Mouse (Mus musculus): ENCODE results near the gene Ern1. TPM values are rescaled to one million over a fixed set of nuclear protein-coding genes. Genes with fewer than 3 reads are reported as not detected.

Gene Ern1
- polyA plus RNA-seq, 2 experiments: 6.4 to 12.5 TPM

DNA sequence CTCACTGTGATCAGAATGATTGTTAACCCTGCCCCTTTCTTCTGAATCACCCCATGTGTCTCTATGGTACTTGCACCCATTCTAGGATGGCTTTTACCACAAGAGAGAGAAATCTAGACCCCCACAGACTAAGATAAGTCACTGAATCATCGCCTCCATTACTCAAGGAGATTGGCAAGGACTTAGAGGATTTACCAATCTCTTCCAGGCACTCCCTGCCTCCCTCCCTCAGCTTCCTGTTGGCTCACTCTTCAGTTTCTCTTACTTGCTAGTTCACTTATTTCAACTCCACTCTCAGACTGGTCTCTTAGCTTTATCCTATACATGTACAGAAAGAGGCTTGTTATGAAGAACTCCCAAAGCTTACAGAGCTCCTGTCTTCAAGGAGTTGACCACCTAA lies 12.3 kb downstream of the Ern1 start:
- Histone ChIP-seq H3K4me1 (ENCODE audit: control insufficient read depth, insufficient read depth, low read length) (0 out of 2 replicates have a peak, but pooled peaks cover 5% of the 10 kb centered on the region), H3K4me3 (replicated peaks; ENCODE audit: low read length) (no peak overlapping the region), H3K27ac (replicated peaks; ENCODE audit: low read depth, low read length) (no peak overlapping the region), H3K4me2 (replicated peaks; ENCODE audit: low read depth, low read length, severe bottlenecking) (no peak overlapping the region), H3K36me3 (ENCODE audit: control insufficient read depth, insufficient read depth, low read length) (no peaks in the 10 kb centered on the region), H3K9ac (ENCODE audit: low read depth, low read length, severe bottlenecking) (no peak overlapping the region), H3K9me3 (ENCODE audit: control insufficient read depth, low read length) (no peaks in the 10 kb centered on the region), H3K27me3 (ENCODE audit: control insufficient read depth, insufficient read depth, low read length) (no peaks in the 10 kb centered on the region)
- WGBS: 89% methylated on average over 1 of the region's 1 CpGs
- DNase-seq (ENCODE audit: low spot score): no peak
- no peak for ATAC-seq (ENCODE audit: low FRiP score, low read depth)
- no peak for TF ChIP-seq POLR2A (IDR thresholded peaks at IDR 0.05; ENCODE audit: borderline replicate concordance, extremely low read depth, insufficient read depth, insufficient read length)

DNA sequence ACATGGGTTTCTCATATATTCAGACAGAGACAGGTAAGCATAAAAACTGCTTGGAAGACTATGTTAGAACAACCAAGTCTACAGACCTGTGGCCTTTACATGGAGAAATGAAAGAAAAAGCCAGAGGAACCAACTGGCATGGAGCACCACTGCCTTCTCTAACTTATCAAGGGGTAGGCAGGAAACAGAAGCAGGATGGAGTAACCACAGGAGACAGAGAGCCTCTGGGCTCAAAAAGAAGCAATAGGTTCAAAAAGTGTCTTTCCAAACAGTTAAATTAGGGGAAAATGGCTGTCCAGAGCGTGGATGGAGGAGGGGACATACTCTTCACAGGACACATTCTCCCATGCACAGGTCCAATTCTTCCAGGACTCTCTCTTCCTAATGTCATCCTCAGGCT lies 16.0 kb downstream of the Ern1 start:
- Histone ChIP-seq H3K27me3 (ENCODE audit: control insufficient read depth, insufficient read depth, low read length) (no peaks in the 10 kb centered on the region), H3K9me3 (ENCODE audit: control insufficient read depth, low read length) (no peaks in the 10 kb centered on the region), H3K4me3 (replicated peaks; ENCODE audit: low read length) (no peak overlapping the region), H3K36me3 (ENCODE audit: control insufficient read depth, insufficient read depth, low read length) (no peaks in the 10 kb centered on the region), H3K9ac (ENCODE audit: low read depth, low read length, severe bottlenecking) (no peak overlapping the region), H3K4me2 (replicated peaks; ENCODE audit: low read depth, low read length, severe bottlenecking) (no peak overlapping the region), H3K27ac (replicated peaks; ENCODE audit: low read depth, low read length) (no peak overlapping the region), H3K4me1 (ENCODE audit: control insufficient read depth, insufficient read depth, low read length) (0 out of 2 replicates have a peak, but pooled peaks cover 5% of the 10 kb centered on the region)
- WGBS: 100% methylated on average over 1 of the region's 1 CpGs
- no peak for DNase-seq (ENCODE audit: low spot score)
- no peak for TF ChIP-seq POLR2A (IDR thresholded peaks at IDR 0.05; ENCODE audit: borderline replicate concordance, extremely low read depth, insufficient read depth, insufficient read length)
- ATAC-seq (ENCODE audit: low FRiP score, low read depth): no peak

DNA sequence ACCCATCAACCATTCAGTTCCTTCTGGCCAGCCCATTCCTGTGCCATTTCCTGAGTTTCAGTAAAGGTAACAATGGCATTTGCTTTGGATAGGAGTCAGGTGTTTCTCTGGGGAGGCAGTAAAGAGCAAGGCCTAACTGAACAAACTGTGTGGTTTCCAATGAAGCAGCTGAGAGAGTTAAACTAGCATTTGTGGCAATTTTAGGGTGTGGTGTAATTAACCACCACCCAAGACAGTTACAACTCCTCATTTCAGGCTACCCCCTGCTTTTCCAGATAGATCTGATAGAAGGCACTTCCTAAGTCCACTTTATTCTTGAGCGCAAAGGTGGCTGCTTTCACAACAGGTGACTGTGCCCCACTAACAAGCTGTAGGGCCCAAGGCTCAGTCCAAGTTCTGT lies 19.1 kb downstream of the Ern1 start:
- WGBS: 93% methylated on average over 1 of the region's 1 CpGs
- TF ChIP-seq POLR2A (IDR thresholded peaks at IDR 0.05; ENCODE audit: borderline replicate concordance, extremely low read depth, insufficient read depth, insufficient read length): no peak
- Histone ChIP-seq H3K36me3 (ENCODE audit: control insufficient read depth, insufficient read depth, low read length) (no peaks in the 10 kb centered on the region), H3K4me3 (replicated peaks; ENCODE audit: low read length) (no peak overlapping the region), H3K4me2 (replicated peaks; ENCODE audit: low read depth, low read length, severe bottlenecking) (no peak overlapping the region), H3K4me1 (ENCODE audit: control insufficient read depth, insufficient read depth, low read length) (0 out of 2 replicates have a peak, but pooled peaks cover 5% of the 10 kb centered on the region), H3K27me3 (ENCODE audit: control insufficient read depth, insufficient read depth, low read length) (no peaks in the 10 kb centered on the region), H3K9ac (ENCODE audit: low read depth, low read length, severe bottlenecking) (no peak overlapping the region), H3K9me3 (ENCODE audit: control insufficient read depth, low read length) (no peaks in the 10 kb centered on the region), H3K27ac (replicated peaks; ENCODE audit: low read depth, low read length) (no peak overlapping the region)
- no peak for DNase-seq (ENCODE audit: low spot score)
- ATAC-seq (ENCODE audit: low FRiP score, low read depth): no peak

DNA sequence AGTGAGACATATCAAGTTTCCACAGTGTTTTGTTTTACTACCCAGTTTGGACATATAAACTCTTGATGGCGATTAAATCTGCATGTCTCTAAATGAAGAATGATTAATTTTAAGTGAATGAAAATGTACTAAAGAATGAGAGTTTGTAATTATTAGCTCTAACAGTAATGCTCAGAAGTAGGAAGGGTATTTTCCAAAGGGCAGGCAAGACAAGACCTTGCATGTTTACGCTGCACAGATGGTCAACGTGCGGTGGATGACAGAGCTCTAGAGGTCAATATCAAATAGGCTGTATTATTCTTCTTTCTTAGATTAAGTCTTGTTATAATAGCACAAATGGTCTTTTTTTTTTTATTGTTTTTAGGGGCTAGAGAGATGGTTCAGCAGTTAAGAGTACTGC lies 21.7 kb downstream of the Ern1 start:
- Histone ChIP-seq H3K4me1 (ENCODE audit: control insufficient read depth, insufficient read depth, low read length) (0 out of 2 replicates have a peak, but pooled peaks cover 2% of the 10 kb centered on the region), H3K9ac (ENCODE audit: low read depth, low read length, severe bottlenecking) (no peak overlapping the region), H3K27ac (replicated peaks; ENCODE audit: low read depth, low read length) (no peak overlapping the region), H3K9me3 (ENCODE audit: control insufficient read depth, low read length) (no peaks in the 10 kb centered on the region), H3K27me3 (ENCODE audit: control insufficient read depth, insufficient read depth, low read length) (no peaks in the 10 kb centered on the region), H3K4me2 (replicated peaks; ENCODE audit: low read depth, low read length, severe bottlenecking) (no peak overlapping the region), H3K36me3 (ENCODE audit: control insufficient read depth, insufficient read depth, low read length) (no peaks in the 10 kb centered on the region), H3K4me3 (replicated peaks; ENCODE audit: low read length) (no peak overlapping the region)
- no peak for TF ChIP-seq POLR2A (IDR thresholded peaks at IDR 0.05; ENCODE audit: borderline replicate concordance, extremely low read depth, insufficient read depth, insufficient read length)
- DNase-seq (ENCODE audit: low spot score): no peak
- ATAC-seq (ENCODE audit: low FRiP score, low read depth): no peak
- 68% methylated on average over 4 of the region's 4 CpGs for WGBS

DNA sequence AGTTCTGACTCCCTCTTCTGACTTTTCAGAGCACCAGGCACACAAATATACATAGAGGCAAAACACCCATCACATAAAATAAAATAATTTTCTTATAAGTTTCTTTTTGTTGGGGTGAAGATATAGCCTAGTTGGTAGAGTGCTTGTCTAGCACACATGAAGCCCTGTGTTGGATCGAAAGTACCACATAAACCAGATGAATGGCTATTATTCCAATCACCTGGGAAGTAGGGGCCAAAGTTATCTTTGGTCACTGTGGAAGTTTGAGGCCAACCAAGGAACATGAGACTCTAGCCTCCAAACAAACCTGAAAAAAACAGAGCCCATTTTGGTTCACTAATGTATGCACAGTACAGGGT lies 22.1 kb downstream of the Ern1 start:
- H3K27me3 ChIP-seq (ENCODE audit: control insufficient read depth, insufficient read depth, low read length): no peaks in the 10 kb centered on the region
- H3K9me3 ChIP-seq (ENCODE audit: control insufficient read depth, low read length): no peaks in the 10 kb centered on the region
- no peak for ATAC-seq (ENCODE audit: low FRiP score, low read depth)
- H3K4me2 ChIP-seq (replicated peaks; ENCODE audit: low read depth, low read length, severe bottlenecking): no peak overlapping the region
- no peaks in the 10 kb centered on the region for H3K36me3 ChIP-seq (ENCODE audit: control insufficient read depth, insufficient read depth, low read length)
- no peak for TF ChIP-seq POLR2A (IDR thresholded peaks at IDR 0.05; ENCODE audit: borderline replicate concordance, extremely low read depth, insufficient read depth, insufficient read length)
- no peak overlapping the region for H3K4me3 ChIP-seq (replicated peaks; ENCODE audit: low read length)
- no peak overlapping the region for H3K27ac ChIP-seq (replicated peaks; ENCODE audit: low read depth, low read length)
- no peak for DNase-seq (ENCODE audit: low spot score)
- no peak overlapping the region for H3K9ac ChIP-seq (ENCODE audit: low read depth, low read length, severe bottlenecking)
- H3K4me1 ChIP-seq (ENCODE audit: control insufficient read depth, insufficient read depth, low read length): no peaks in the 10 kb centered on the region
- 89% methylated on average over 1 of the region's 1 CpGs for WGBS
